Mouse (Mus musculus): ENCODE measurements around the gene Fars2. TPM values are rescaled to one million over a fixed set of nuclear protein-coding genes. Genes with fewer than 3 reads are reported as not detected.

Gene Fars2
- polyA plus RNA-seq, 1 experiment from 2014 or later: 31.4 TPM

GRCm38 (mm10) chr13:36751861-36752260 lies 634.6 kb downstream of the Fars2 start:
- POLR2A ChIA-PET: no interaction called here
- no peak for TF ChIP-seq CTCF (IDR thresholded peaks at IDR 0.05)
- in situ Hi-C loops (cut with MboI; ENCODE audit: low pct_unique_long_range_greater_than_20kb): no loop called here
- ATAC-seq (no peak), DNase-seq (ENCODE audit: low read depth, low spot score) (no peak)
- peaks cover 13% of the 10 kb centered on the region for H3K27me3 ChIP-seq
- CTCF ChIA-PET: no interaction called here

GRCm38 (mm10) chr13:36766801-36767200 lies 649.6 kb downstream of the Fars2 start:
- no peak for ATAC-seq
- H3K27me3 ChIP-seq: peaks cover 13% of the 10 kb centered on the region
- TF ChIP-seq CTCF (IDR thresholded peaks at IDR 0.05): no peak
- no peak for DNase-seq (ENCODE audit: low read depth, low spot score)
- ChIA-PET CTCF (no interaction called here), POLR2A (no interaction called here)
- in situ Hi-C loops (cut with MboI; ENCODE audit: low pct_unique_long_range_greater_than_20kb): no loop called here

Other genes with a start within 250 kb of the Fars2 start
- 9.3 TPM for gene Rpp40, start 211.1 kb upstream of the Fars2 start, polyA plus RNA-seq (2021)
- gene Ppp1r3g, start 158.6 kb upstream of the Fars2 start, polyA plus RNA-seq (2021): not detected
- 13.1 TPM for gene Lyrm4, start 114 bp downstream of the Fars2 start, polyA plus RNA-seq (2021)

Measured in Patski (cell line).